In the genomic region with DNA sequence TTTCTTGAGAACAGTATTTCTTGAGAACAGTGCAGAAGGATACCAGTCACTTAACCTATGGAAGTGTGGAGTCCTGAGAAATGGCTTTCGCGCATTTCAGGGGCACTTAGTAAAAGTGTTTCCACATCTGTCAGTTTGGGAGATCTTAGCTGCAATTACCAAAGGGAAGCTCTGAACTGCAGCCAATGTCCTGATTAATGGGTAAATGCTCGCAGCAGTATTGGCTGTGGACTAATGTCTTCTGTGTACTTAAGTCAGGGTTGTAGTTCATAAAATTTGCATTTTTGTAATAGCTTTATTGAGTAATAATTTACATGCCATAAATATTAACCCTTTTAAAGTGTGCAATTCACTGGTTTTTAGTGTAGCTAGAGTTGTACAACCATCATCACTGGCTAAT, we compare ENCODE assay signal across 27 mouse cellular contexts.
DNase-seq lines count a peak whose midpoint lies in the region; ATAC-seq lines count a peak whose summit lies in the region.
"Had no signal": no experiment of that assay in that cellular context is flagged by ENCODE, and none has a peak within 500 bp of the region (broad histone marks: within the 10 kb centered on the region; RNA-seq: fewer than 3 reads in every experiment).

No protein-coding gene starts in this region.

- H3K27ac ChIP-seq in forebrain, embryonic 14.5 days (ENCODE audit: low read depth, low read length): no peak overlapping the region
- H3K27ac ChIP-seq in forebrain, embryonic 16.5 days (ENCODE audit: low read length): no peak overlapping the region
- H3K27ac ChIP-seq in kidney, embryonic 16.5 days (ENCODE audit: low read length): no peak overlapping the region
- no peak overlapping the region for H3K27ac ChIP-seq in lung, embryonic 16.5 days (ENCODE audit: low read length)
- H3K27ac ChIP-seq: hindbrain, embryonic 12.5 days; hindbrain, postnatal 0 days; intestine, embryonic 15.5 days; liver, embryonic 15.5 days; macrophage; midbrain, embryonic 13.5 days; neural tube, embryonic 15.5 days; stomach, embryonic 15.5 days had no signal

- no peaks in the 10 kb centered on the region for H3K9me3 ChIP-seq in forebrain, embryonic 14.5 days (replicated peaks; ENCODE audit: control insufficient read depth, low read length)
- H3K9me3 ChIP-seq in forebrain, embryonic 16.5 days (ENCODE audit: control insufficient read depth, low read length): no peaks in the 10 kb centered on the region
- H3K9me3 ChIP-seq in kidney, embryonic 16.5 days (ENCODE audit: low read length): no peaks in the 10 kb centered on the region
- no peaks in the 10 kb centered on the region for H3K9me3 ChIP-seq in lung, embryonic 16.5 days (ENCODE audit: control insufficient read depth, low read length)
- H3K9me3 ChIP-seq: hindbrain, embryonic 12.5 days; intestine, embryonic 15.5 days; liver, embryonic 15.5 days; midbrain, embryonic 13.5 days; neural tube, embryonic 15.5 days; stomach, embryonic 15.5 days had no signal

- H3K4me3 ChIP-seq in forebrain, embryonic 14.5 days (ENCODE audit: low read depth, low read length): no peak overlapping the region
- H3K4me3 ChIP-seq in forebrain, embryonic 16.5 days (replicated peaks; ENCODE audit: low read length): no peak overlapping the region
- no peak overlapping the region for H3K4me3 ChIP-seq in kidney, embryonic 16.5 days (ENCODE audit: low read length)
- no peak overlapping the region for H3K4me3 ChIP-seq in lung, embryonic 16.5 days (ENCODE audit: low read length)
- H3K4me3 ChIP-seq: hindbrain, embryonic 12.5 days; intestine, embryonic 15.5 days; liver, embryonic 15.5 days; midbrain, embryonic 13.5 days; neural tube, embryonic 15.5 days; stomach, embryonic 15.5 days had no signal

- H3K9ac ChIP-seq in forebrain, embryonic 14.5 days (ENCODE audit: low read length): no peak overlapping the region
- H3K9ac ChIP-seq in forebrain, embryonic 16.5 days (replicated peaks; ENCODE audit: low read depth, low read length): no peak overlapping the region
- H3K9ac ChIP-seq in kidney, embryonic 16.5 days (replicated peaks; ENCODE audit: low read length): no peak overlapping the region
- H3K9ac ChIP-seq in lung, embryonic 16.5 days (ENCODE audit: low read length): no peak overlapping the region
- H3K9ac ChIP-seq: hindbrain, embryonic 12.5 days; intestine, embryonic 15.5 days; liver, embryonic 15.5 days; midbrain, embryonic 13.5 days; neural tube, embryonic 15.5 days; stomach, embryonic 15.5 days had no signal

- H3K36me3 ChIP-seq in forebrain, embryonic 14.5 days (ENCODE audit: control insufficient read depth, insufficient read depth, low read length): no peaks in the 10 kb centered on the region
- H3K36me3 ChIP-seq in forebrain, embryonic 16.5 days (ENCODE audit: control insufficient read depth, insufficient read depth): no peaks in the 10 kb centered on the region
- H3K36me3 ChIP-seq in kidney, embryonic 16.5 days (ENCODE audit: insufficient read depth, low read length): no peaks in the 10 kb centered on the region
- no peaks in the 10 kb centered on the region for H3K36me3 ChIP-seq in lung, embryonic 16.5 days (ENCODE audit: control insufficient read depth, insufficient read depth, low read length)
- H3K36me3 ChIP-seq: hindbrain, embryonic 12.5 days; intestine, embryonic 15.5 days; liver, embryonic 15.5 days; midbrain, embryonic 13.5 days; neural tube, embryonic 15.5 days; stomach, embryonic 15.5 days had no signal

- peak; percentile 66 for DNase-seq in forebrain, embryonic 14.5 days (ENCODE audit: low spot score)
- peak; percentile 35 for DNase-seq in kidney, postnatal 14 days
- DNase-seq in lung, postnatal 4 days: no peak
- DNase-seq in gonadal fat pad, adult 2 months (ENCODE audit: low read depth): peak; percentile 86
- DNase-seq: cerebellum, adult 11 months; cerebellum, adult 9-10 months; cerebellum, postnatal 36 days; gastrocnemius, postnatal 25 days; heart, adult 18-20 months; heart, postnatal 36 days; liver; retina, postnatal 1 day; right cerebral cortex, postnatal 14 days had no signal

- no peaks in the 10 kb centered on the region for H3K27me3 ChIP-seq in forebrain, embryonic 14.5 days (replicated peaks; ENCODE audit: control insufficient read depth, insufficient read depth, low read length)
- H3K27me3 ChIP-seq in forebrain, embryonic 16.5 days (replicated peaks; ENCODE audit: control insufficient read depth, insufficient read depth, low read length): no peaks in the 10 kb centered on the region
- H3K27me3 ChIP-seq in kidney, embryonic 16.5 days (ENCODE audit: insufficient read depth, low read length): no peaks in the 10 kb centered on the region
- H3K27me3 ChIP-seq in lung, embryonic 16.5 days (ENCODE audit: control insufficient read depth, insufficient read depth, low read depth, low read length): no peaks in the 10 kb centered on the region
- H3K27me3 ChIP-seq: hindbrain, embryonic 12.5 days; intestine, embryonic 15.5 days; liver, embryonic 15.5 days; midbrain, embryonic 13.5 days; neural tube, embryonic 15.5 days; stomach, embryonic 15.5 days had no signal

- ATAC-seq in forebrain, embryonic 14.5 days: no peak
- no peak for ATAC-seq in forebrain, embryonic 16.5 days
- no peak for ATAC-seq in kidney, embryonic 16.5 days (ENCODE audit: low FRiP score, low TSS enrichment)
- ATAC-seq in lung, embryonic 16.5 days (ENCODE audit: low read depth): peak; percentile 80
- ATAC-seq in frontal cortex, adult (ENCODE audit: low TSS enrichment): no peak
- ATAC-seq: CD4-positive, CD25-positive, alpha-beta regulatory T cell, adult 4 months; hindbrain, postnatal 0 days; intestine, embryonic 15.5 days; midbrain, embryonic 13.5 days had no signal

- peaks cover 17% of the 10 kb centered on the region for H3K4me1 ChIP-seq in forebrain, embryonic 14.5 days (ENCODE audit: control insufficient read depth, insufficient read depth, low read length)
- H3K4me1 ChIP-seq in forebrain, embryonic 16.5 days (replicated peaks; ENCODE audit: control insufficient read depth, insufficient read depth, low read length): peaks cover 21% of the 10 kb centered on the region
- H3K4me1 ChIP-seq in kidney, embryonic 16.5 days (ENCODE audit: insufficient read depth, low read length): no peaks in the 10 kb centered on the region
- H3K4me1 ChIP-seq in lung, embryonic 16.5 days (replicated peaks; ENCODE audit: control insufficient read depth, insufficient read depth, low read length): no peaks in the 10 kb centered on the region
- H3K4me1 ChIP-seq: intestine, embryonic 15.5 days; liver, embryonic 15.5 days; stomach, embryonic 15.5 days had no signal

- WGBS in forebrain, embryonic 14.5 days: 34% methylated on average over 3 of the region's 3 CpGs
- WGBS in forebrain, embryonic 16.5 days: 27% methylated on average over 3 of the region's 3 CpGs
- WGBS in kidney, embryonic 16.5 days: 65% methylated on average over 3 of the region's 3 CpGs
- WGBS in lung, embryonic 16.5 days: 48% methylated on average over 3 of the region's 3 CpGs

- H3K4me2 ChIP-seq in forebrain, embryonic 14.5 days (ENCODE audit: low read length): no peak overlapping the region
- H3K4me2 ChIP-seq in forebrain, embryonic 16.5 days (ENCODE audit: low read length): no peak overlapping the region
- no peak overlapping the region for H3K4me2 ChIP-seq in kidney, embryonic 16.5 days (replicated peaks; ENCODE audit: low read depth, low read length)
- no peak overlapping the region for H3K4me2 ChIP-seq in lung, embryonic 16.5 days (ENCODE audit: low read depth, low read length)
- H3K4me2 ChIP-seq: heart, embryonic 11.5 days; hindbrain, embryonic 12.5 days; intestine, embryonic 15.5 days; liver, embryonic 15.5 days; midbrain, embryonic 13.5 days; neural tube, embryonic 15.5 days; stomach, embryonic 15.5 days had no signal

Comparison
In these comparisons a context has a peak if more than half of its experiments do, and no peak if none do; other contexts are left out.
1. DNase-seq: peak in forebrain, embryonic 14.5 days (single experiment), kidney, postnatal 14 days (single experiment) and gonadal fat pad, adult 2 months (single experiment); none in lung, postnatal 4 days (0 of 2).